Mouse (Mus musculus): ENCODE measurements at regions not wholly inside any gene's neighbourhood (a gene's known extent, or its start where the extent isn't known, plus 50 kb on each side); places are given as distances from the start of the nearest gene placed in this dataset.

DNA sequence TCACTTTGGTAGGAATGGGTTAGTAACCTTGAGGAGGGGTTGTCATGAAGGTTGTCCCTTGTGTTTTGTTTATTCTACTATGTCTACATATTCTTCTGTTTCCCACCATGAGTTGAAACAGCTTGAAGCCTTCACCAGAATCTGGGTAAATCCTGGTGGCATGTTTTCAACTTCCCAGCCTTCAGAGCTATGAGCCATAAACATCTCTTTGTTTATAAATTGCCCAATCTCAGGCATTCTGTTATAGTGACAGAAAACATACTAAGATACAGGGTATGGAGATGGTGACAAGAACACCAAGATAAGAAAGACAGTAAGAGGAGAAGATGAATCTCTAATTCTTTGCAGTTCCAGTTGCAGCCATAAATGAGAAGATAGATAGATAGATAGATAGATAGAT is 396.5 kb downstream of the Tns1 start:
- no peak for DNase-seq (ENCODE audit: low spot score)

DNA sequence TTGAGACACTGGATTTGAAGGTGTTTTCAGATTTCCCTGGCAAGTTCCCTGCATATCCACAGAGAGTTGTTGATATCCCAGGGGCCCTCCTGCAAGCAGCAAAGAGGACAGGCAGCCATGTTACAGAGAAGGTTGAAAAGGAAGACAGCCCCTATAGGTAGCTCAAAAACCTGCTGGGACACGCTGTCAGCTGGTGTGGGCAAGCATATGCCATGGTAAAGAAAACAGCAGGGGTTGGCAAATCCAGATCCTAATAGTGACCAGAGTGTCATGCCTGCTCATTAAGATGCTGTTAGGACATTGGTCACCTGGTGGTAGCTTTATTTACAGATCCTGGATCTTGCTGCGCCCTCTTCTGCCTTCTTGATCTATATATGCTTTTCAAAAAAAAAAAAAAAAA is 397.6 kb downstream of the Tns1 start:
- no peak for DNase-seq (ENCODE audit: low spot score)

DNA sequence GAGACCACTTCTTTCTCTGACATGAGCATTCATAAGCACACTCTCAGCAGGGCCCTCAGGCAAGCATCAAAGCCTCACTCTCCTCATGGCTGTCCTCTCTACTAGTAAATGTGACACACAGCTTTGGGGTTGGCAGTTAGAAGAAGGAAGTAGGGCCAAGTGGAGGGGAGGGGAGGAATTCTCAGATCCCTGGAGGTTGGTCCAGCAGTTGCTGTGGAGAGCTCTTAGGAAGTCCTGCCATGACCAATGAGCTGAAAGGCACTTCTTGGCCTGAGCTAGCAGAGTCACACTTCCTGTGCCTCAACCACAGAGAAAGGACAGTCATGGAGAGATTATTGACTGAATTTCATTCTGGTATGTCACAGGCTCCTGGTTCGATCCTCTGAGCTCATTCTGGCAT is 398.8 kb downstream of the Tns1 start:
- no peak for DNase-seq (ENCODE audit: low spot score)

DNA sequence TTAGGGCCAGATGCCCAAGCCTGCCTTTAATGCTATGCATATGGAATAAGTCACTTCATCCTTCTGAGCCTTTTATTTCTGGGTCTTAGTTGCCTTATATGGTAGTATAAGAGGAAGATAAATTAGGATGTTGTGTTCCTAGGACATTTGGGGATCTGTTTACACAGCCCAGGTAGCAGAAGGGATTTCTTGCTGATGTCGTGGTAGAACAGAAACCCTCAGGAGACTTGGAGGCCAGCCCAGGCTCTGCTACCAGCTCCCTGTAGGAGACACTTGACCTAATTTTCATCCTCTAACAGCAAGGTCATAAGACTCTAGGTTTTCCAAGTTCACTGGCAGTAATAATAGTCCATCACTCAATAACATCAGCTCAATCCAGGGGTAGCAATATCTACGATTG is 399.7 kb downstream of the Tns1 start:
- no peak for DNase-seq (ENCODE audit: low spot score)

DNA sequence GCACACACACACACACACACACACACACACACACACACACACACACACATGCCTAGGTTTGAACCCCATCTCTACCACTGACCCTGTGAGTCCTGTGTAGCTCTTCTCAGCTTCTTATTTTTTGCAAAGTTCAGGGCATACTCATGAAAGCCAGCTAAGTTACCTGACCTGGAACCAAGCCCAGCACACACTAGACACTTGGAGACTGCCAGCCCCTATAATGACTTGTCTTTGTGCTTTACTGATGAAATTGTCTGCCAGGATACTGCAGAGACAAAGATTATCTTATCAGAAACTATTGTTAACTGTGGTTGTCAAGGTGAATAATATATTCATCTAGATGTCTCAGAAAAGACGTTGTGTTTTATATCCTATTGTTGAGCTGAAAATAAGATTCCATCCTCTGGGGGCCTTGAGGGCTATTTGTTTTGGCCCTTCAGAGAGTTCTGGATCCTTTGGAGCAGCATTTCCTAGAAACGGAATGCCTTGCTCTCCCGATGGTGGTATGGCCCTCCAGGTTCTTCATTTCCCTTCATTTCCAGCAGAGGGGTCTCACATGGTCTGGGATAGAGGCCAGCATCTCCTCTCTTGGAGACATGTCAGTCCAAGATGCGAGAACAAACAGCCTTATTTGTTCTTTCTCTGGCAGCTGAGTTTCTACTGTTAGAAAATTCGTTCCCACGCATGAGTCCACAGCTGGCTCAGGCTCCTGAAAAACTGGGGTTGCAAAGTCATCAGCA is 402.6 kb downstream of the Tns1 start:
- no peak for DNase-seq (ENCODE audit: low spot score)

DNA sequence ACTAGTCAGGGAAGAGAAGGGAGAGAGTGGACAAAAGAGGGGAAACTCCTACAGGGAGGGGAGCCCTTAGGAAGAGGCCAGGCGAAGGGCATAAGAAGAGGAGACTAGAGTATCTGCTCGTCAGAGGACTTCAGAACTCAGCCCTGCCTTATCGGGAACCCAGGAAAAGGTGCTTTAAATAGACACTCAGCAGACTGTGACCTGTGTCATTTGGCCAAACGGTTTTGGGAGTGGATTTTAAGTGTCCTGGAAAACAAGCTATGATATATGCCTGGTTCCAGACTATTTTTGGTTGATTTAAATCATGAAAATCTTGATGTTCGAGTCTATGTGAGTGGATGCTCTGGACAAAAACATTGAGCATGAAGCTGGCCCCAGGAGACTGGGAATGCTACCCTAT is 405.8 kb downstream of the Tns1 start:
- no peak for DNase-seq (ENCODE audit: low spot score)

DNA sequence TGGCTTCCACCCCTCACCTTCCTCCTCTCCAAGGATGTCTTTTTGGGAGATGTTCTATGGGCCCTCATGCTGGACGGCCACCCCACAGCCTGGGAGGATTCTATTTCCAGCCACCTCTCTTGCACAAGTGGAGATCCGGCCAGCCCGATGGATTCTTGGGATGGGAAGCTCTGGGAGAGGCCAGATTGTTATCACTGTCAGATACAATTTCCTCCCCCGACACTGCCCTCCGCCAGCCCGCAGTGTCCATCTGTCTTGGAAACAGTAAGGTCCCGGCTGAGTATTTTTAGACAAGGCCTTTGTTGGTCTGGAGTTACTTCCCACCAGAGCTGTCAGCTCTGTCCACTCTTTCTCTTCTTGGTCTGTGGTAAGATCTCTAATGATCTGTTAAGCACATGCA is 406.8 kb downstream of the Tns1 start:
- no peak for DNase-seq (ENCODE audit: low spot score)

DNA sequence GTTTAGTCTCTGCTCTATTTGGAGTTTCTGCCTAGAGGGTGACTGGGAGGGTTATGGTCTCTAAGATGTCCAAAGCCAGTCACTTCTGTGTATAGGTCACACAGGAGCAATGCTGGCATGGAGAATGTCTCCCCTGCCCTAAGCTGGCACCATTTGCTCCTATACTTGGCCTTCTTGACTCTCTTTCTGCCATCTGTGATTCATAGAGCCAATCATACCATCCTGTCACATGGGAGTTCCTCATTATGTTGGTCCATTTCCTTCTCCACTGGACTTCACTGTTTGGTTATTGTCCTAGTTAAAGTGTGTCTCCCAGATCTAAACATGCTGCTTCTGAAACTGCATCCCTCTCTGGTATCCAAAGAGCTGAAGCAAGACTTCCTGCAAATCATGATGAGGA is 407.3 kb downstream of the Tns1 start:
- no peak for DNase-seq (ENCODE audit: low spot score)

DNA sequence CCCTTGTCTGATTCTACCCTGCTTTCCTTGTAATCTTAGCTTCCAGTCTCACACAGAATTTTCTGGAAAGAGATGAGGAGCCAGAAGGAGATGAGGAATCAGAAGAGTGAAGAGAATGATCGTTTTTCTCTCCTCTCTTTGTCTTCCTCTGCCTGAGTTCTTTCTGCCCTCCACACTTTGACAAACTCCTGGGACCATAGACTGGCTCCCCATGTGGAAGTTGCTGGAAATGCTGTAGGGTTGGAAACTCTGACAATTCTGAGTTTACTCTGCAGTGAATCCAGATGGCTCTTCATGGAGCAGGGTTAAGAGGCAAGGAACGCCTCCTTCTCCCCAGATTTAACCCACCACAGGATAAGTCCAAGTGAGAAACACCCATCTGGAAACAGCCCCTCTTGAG is 408.7 kb downstream of the Tns1 start:
- no peak for DNase-seq (ENCODE audit: low spot score)

DNA sequence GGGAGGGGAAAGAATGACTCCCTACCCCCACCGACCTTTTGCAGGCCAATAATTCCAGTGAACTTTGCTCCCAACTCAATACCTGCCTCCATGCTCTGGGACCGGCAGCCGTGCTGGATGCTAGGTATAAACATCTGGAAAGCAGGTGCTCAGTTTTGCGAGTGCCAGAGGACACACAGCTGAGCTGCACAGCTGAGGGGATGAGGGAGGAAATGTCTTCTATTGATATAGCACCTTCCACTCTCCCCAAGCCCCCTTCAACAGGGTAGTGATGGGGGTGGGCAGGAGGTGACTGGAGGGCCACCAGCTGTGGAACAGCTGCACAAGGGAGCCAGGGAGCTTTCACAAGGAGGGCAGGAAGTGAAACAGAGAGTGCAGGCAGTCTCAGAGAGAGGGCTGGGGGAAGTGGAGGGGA is 421.8 kb downstream of the Tns1 start:
- no peak for DNase-seq (ENCODE audit: low spot score)

DNA sequence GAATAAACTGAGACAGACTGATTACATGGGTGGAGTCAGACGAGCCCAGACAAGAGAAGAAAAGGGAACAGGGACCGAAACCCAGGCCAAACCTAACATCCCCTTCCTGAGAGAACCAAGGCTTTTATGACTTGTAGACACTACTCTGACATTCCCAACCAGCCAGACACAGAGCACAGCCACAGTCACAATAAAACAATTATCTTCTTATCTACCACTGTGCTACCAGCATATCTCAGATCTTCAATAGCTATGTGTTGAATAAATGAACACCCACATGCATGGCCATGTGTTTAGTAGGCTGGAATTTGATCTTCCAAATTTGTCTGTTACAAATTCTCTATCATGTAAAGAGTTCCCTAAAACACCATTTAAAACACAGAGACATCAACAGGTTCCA is 430.7 kb downstream of the Tns1 start:
- no peak for DNase-seq (ENCODE audit: low spot score)

DNA sequence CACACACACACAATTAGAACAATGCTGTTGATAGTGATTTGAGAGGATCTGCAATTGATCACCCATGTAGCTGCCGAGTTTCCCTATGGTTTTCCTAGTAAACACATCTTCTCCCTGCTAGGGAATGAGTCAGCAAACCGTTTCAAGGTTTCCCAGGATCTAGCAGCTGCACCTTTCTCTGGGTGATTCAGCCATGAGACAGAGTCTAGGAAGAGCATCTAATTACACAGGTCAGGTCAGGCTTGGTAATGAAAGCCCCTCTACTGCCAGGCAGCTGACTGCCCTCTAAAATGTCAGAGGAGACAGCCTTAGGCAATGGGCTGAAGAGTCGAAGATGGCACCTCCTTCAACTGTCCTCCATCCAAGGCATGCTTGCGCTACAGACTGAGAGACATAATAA is 438.5 kb downstream of the Tns1 start:
- no peak for DNase-seq (ENCODE audit: low spot score)

DNA sequence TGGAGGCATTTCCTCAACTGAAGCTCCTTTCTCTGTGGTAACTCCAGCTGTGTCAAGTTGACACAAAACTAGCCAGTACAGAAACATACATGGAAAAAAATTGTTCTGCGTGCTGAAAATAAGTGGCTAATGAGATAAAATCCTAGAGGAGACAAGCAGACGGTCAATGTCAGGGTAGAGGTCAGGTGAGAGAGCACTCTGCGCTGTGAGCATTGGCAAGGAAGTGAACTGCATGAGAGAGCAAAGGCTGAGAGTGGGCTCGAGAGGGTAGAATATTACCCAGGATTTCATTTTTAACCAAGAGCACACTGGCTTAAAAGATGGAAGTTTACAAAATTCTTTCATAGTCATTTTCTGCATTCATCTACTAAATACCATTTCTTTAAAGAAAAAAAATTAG is 439.2 kb downstream of the Tns1 start:
- no peak for DNase-seq (ENCODE audit: low spot score)

DNA sequence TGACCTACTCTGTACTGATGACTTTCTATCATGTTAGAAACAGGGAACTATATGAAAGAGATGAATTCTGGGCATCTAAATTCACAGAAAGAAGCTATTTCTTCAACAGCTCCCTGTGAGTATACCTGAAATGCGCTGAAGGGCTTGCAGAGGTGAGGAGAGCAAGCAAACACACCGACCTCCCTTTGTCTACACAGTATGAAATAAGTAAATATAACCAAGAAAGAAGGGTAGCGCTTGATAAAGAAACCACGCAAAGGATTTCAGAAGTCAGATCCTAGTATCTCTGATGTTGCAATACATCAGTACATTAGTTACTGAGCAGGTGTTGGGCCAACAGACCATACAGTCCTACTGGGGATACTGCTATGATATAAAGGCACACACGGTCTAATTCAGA is 440.1 kb downstream of the Tns1 start:
- DNase-seq (ENCODE audit: low spot score): no peak

DNA sequence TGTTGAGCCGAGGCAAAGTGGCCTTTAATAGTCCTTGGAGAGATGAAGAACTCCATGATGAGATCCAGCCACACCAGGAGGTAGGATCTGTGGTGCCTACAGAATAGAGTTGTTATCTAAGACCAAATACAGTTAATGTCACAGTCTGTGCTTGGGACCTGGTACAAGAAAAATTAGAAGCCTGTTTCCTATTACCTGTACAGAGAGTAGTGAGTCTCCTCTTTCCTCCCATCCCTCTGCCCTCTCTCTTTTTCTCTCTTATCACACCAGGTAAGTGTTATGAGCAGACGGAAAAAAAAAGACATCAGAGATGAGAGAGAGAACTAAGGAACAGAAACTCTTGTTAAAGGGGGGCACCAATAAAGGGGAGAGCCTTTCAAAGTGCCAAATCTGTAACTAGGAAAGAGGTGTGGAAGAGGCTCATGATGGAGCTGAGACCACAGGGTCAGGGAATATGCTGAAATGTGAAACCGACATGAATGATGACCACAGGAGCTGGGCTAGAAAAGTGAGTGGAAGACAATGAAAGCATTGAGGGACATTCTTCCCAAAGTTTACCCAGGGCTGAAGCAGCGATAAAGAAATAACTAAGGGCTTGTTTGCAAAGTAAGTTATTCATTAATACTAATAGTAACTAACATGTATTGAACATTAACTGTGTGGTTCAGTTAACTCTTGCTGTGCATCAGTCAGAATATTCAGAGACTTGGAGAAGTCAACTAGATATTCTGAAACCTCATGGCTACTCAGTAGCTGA is 440.9 kb downstream of the Tns1 start:
- no peak for DNase-seq (ENCODE audit: low spot score)

DNA sequence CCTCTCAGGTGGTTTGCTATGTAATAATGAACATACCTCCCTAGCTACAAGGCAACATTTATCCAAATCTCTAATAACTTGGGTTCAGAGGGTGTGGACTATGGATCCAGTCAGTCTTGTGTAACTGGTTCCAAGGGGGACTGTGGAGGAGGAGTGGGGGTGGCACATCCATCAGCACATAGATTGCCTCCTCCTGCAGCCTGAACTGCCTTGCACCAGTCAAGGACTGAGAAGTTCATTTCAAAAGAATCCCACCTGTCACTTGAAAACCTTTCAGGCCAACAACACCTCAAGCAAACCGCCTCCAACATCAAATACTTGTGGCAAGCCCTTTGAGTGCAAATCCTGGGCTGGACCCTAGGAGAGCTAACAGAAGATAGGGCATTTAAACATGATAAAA is 442.6 kb downstream of the Tns1 start:
- no peak for DNase-seq (ENCODE audit: low spot score)

DNA sequence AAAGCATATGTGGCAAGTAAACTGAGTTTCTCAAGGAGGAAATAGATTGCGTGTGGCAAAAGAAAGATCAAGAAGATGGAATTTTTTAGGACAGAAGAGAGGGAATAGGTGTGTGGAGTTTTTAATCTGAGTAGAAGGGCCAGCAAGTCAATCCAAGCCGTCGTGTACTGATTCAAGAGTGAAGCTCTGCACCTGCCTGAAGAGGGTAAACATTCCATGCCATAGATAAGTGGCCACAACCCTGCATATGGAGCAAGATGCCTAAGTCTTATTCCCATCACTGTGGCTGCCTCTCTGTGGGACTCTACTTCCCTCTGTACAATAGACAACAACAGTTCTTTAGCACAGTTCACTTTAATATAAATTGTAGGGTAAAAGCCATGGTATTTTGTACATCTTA is 443.4 kb downstream of the Tns1 start:
- DNase-seq (ENCODE audit: low spot score): no peak

DNA sequence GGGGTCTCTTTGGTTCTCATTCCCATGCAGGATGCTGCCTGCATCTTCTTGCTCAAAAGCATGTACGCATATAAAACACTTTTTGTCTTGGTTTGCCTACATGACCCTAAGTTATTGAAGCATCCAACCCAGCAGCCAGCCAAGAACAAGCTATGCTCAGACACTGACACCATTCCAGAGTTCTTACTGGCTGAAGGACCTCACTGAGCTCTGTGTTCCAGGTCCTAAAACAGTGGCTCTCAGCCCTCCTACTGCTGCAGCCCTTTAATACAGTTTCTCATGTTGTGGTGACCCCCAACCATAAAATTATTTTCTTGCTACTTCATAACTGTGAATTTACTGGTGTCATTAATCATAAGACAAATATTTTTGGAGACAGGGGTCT is 450.4 kb downstream of the Tns1 start:
- no peak for DNase-seq (ENCODE audit: low spot score)

DNA sequence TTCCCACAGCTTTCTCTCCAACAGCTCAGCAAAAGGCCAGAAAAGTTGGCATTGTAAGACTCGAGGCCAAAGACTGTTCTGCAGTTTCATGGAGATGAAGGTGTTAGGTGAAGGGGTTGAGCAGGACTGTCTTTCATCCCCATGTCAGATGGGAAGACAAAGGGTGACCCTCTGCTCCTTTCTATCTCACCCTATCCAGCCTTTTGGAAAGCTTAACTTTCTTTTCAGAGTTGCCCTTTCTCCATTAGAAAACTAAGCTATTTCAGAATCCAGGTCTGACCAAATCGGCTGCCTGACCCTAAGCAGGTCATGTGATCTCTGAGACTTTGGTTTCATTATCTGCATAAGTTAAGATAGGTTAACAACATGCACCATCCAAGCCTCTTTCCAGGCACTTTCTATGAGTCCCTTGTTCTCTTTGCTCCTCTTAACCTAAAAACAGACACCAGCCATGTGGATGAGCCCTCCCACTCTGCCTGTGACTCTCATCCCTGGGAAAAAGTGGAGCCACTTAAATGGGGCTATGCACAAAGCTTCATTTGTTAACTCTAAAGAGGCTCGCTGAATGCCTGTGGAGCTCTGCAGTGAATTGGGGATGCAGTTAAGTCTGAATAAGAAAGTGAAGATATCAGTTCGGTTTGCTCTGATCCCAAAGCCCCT is 450.9 kb downstream of the Tns1 start:
- DNase-seq (ENCODE audit: low spot score): no peak

DNA sequence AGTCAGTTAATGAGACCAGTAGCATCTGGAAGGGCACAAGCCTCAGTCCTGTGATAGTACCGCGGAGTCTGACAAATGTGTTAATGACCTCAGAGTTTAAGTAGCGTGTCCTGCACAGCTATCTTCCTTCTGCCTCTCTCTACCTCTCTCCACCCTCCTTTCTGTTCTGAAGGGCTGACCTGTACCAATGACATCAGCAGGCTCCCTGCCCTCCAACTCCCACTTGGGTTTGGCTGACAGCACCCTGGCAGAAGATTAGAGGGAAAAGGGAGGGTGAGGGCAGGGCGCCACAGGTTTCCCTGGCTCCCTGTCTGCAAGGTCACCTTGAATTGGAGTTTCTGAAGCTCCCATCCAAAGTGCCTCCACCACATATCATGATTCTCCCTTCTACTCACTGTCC is 452.0 kb downstream of the Tns1 start:
- DNase-seq (ENCODE audit: low spot score): no peak

DNA sequence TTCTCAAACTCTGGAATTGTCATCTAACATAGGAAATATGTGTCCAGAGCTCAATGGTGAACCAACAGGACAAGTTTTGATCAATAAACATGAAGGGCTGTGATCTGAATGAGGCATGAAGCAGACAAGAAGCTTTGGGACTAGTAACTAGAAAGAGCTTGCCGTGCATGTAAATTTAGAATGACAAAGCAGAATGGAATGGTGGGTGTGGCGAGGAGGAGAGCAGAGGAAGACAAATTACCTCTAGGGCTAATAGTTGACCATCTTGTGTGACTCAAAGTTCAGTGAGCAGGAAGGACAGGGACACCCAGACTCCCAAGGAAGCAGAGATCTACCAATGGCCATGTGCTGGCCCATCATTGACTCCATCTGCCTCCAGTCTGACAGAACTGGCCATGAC is 455.6 kb downstream of the Tns1 start:
- no peak for DNase-seq (ENCODE audit: low spot score)

DNA sequence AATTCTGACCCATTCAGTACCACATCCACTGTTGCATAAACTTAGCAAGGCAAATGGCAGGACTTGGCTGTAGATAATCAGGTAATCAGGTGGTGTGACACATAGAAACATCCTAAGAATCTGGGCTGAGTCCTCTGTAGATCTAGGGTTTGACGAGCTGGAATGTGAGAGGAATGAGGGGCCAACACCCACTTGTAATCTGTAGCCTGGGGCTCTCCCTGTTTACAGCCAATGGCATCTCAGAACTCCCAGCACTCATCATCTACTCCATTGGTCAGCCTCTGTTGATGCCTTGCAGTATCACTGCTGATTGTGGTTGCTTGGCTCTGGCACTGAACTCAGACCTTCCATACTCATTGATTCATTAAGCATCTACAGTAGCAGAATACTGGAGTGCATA is 460.7 kb downstream of the Tns1 start:
- no peak for DNase-seq (ENCODE audit: low spot score)

DNA sequence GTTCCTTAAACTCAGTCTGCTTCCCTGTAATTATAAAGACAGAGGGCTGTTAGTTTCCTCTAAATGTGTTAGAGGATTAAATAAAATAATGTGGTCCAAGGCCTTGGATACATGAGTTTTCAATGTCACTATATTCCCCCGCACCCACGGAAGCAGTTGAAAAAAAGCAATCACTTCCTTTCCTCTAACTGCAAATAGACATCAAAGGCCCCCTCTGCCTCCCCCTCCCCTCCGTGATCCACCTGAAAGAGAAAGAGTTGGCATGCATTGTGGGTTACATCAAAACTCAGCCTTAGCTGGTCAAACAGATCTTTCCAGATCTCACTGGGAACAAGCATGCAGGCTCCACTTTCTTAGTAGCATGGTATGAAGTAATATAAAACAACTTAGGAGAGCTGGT is 479.2 kb downstream of the Tns1 start:
- no peak for DNase-seq (ENCODE audit: low spot score)

DNA sequence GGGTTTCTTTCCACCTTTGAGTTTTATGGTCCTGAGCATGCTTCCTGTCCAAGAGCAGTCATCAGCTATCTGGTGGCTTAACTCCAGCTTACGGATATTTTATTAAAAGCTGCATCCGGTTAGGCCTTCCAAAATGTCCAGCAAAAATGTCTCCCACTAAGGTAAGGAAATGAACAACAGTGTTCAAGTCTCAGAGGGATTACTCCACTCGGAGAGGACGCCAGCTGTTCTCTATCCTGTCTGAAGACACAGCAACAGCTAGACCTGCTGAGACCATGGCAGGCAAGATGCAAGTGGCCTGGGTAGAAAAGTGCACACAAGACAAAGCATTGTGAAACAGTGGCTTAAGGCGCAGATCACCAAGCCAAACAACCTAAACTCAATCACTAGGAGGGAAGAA is 479.9 kb downstream of the Tns1 start:
- DNase-seq (ENCODE audit: low spot score): no peak

Data from adipocyte (in vitro differentiated cells).